Mouse (Mus musculus) forebrain, embryonic 11.5 days (tissue): ENCODE measurements around the gene Elovl4. TPM values are rescaled to one million over a fixed set of nuclear protein-coding genes. Genes with fewer than 3 reads are reported as not detected.

Experiments
- ATAC-seq: fragments of 200-750 bp; cut with Nextera tagmentation; replicated peaks from 2 replicates; pipeline ENCODE4 v1.8.0; 2017; ENCODE audit warnings: moderate TSS enrichment; ENCODE audit not compliant: low FRiP score
- DNase-seq: peaks from one replicate; pipeline ENCODE4 v3.0.0-alpha.2; 2017; ENCODE audit warnings: low spot score
- H3K27ac ChIP-seq: fragments of 300-500 bp; sonication (generic); 2 replicates; pipeline ENCODE4 v1.5.1; 2014; ENCODE audit warnings: low read depth, low read length
- H3K27me3 ChIP-seq: fragments of 300-500 bp; sonication (generic); 2 replicates; pipeline ENCODE4 v1.6.1; 2014; ENCODE audit warnings: mild to moderate bottlenecking, low read length, mixed read lengths; ENCODE audit not compliant: control insufficient read depth, insufficient read depth
- H3K36me3 ChIP-seq: fragments of 300-500 bp; sonication (generic); 2 replicates; pipeline ENCODE4 v1.6.1; 2014; ENCODE audit warnings: mild to moderate bottlenecking, low read length, moderate library complexity, mixed read lengths; ENCODE audit not compliant: control insufficient read depth, insufficient read depth
- H3K4me1 ChIP-seq: fragments of 300-500 bp; sonication (generic); replicated peaks from 2 replicates; pipeline ENCODE4 v1.6.1; 2014; ENCODE audit warnings: low read length, mixed read lengths; ENCODE audit not compliant: control insufficient read depth, insufficient read depth
- H3K4me2 ChIP-seq: fragments of 300-500 bp; sonication (generic); 2 replicates; pipeline ENCODE4 v1.6.1; 2014; ENCODE audit warnings: low read depth, mild to moderate bottlenecking, low read length, moderate library complexity, mixed read lengths; ENCODE audit not compliant: severe bottlenecking
- H3K4me3 ChIP-seq: fragments of 300-500 bp; sonication (generic); 2 replicates; pipeline ENCODE4 v1.5.1; 2014; ENCODE audit warnings: low read depth, low read length
- H3K9ac ChIP-seq: fragments of 300-500 bp; sonication (generic); 2 replicates; pipeline ENCODE4 v1.6.1; 2014; ENCODE audit warnings: low read length
- H3K9me3 ChIP-seq: fragments of 300-500 bp; sonication (generic); 2 replicates; pipeline ENCODE4 v1.6.1; 2016; ENCODE audit warnings: low read length, mixed read lengths; ENCODE audit not compliant: control insufficient read depth
- WGBS: fragments of 180-500 bp; shearing (Covaris S2); extraction: QIAGEN DNeasy Blood & Tissue Kit; methylation state at CpG from one replicate; pipeline ENCODE4 v1.1.7; 2014; 5-methylcytosine and 5-hydroxymethylcytosine counted together
- polyA plus RNA-seq: library from polyadenylated mRNA; unstranded; fragments of >200 nt; fragmentation: Nextera tagmentation; extraction: Ambion mirVana; gene quantifications from 2 replicates; pipeline ENCODE4 v1.2.1, GENCODE M21; 2014

Gene Elovl4
- polyA plus RNA-seq, 1 experiment from 2014 or later, result 42.9 TPM

- H3K4me3 ChIP-seq, result no peak overlapping the region
- H3K27me3 ChIP-seq, result no peaks in the 10 kb centered on the region
- ATAC-seq (no peak), DNase-seq (no peak)
- 90% methylated on average over 9 of the region's 9 CpGs for WGBS
- H3K4me1 ChIP-seq, result no peaks in the 10 kb centered on the region
- no peaks in the 10 kb centered on the region for H3K36me3 ChIP-seq
- no peak overlapping the region for H3K4me2 ChIP-seq
- H3K9ac ChIP-seq, result no peak overlapping the region
- H3K27ac ChIP-seq, result no peak overlapping the region
- no peaks in the 10 kb centered on the region for H3K9me3 ChIP-seq
Observed at GRCm38 (mm10) chr9:83778317-83778960, 27.6 kb downstream of the Elovl4 start.

- DNase-seq (no peak), ATAC-seq (no peak)
- Histone ChIP-seq H3K4me3 (no peak overlapping the region), H3K27me3 (no peaks in the 10 kb centered on the region), H3K4me2 (no peak overlapping the region), H3K36me3 (no peaks in the 10 kb centered on the region), H3K27ac (no peak overlapping the region), H3K4me1 (no peaks in the 10 kb centered on the region), H3K9ac (no peak overlapping the region), H3K9me3 (no peaks in the 10 kb centered on the region)
- 76% methylated on average over 4 of the region's 4 CpGs for WGBS
Observed at GRCm38 (mm10) chr9:83761318-83761717, 44.8 kb downstream of the Elovl4 start.

- Histone ChIP-seq H3K27me3 (no peaks in the 10 kb centered on the region), H3K4me2 (no peak overlapping the region), H3K4me1 (no peaks in the 10 kb centered on the region), H3K36me3 (no peaks in the 10 kb centered on the region), H3K9ac (no peak overlapping the region), H3K4me3 (no peak overlapping the region), H3K9me3 (no peaks in the 10 kb centered on the region), H3K27ac (no peak overlapping the region)
- WGBS, result 81% methylated on average over 2 of the region's 2 CpGs
- DNase-seq (no peak), ATAC-seq (no peak)
Observed at GRCm38 (mm10) chr9:83731877-83732276, 74.2 kb downstream of the Elovl4 start.

- Histone ChIP-seq H3K9me3 (no peaks in the 10 kb centered on the region), H3K36me3 (no peaks in the 10 kb centered on the region), H3K4me1 (no peaks in the 10 kb centered on the region), H3K27ac (no peak overlapping the region), H3K9ac (no peak overlapping the region), H3K4me3 (no peak overlapping the region), H3K27me3 (no peaks in the 10 kb centered on the region), H3K4me2 (no peak overlapping the region)
- WGBS, result 81% methylated on average over 7 of the region's 7 CpGs
- DNase-seq (no peak), ATAC-seq (no peak)
Observed at GRCm38 (mm10) chr9:83730836-83731235, 75.2 kb downstream of the Elovl4 start.

Other genes starting within 250 kb of the Elovl4 start
- gene Ttk, start 28.4 kb upstream of the Elovl4 start, polyA plus RNA-seq, result 54.1 and 59.9 TPM in 2 replicates
- 55.2 and 63.7 TPM in 2 replicates for gene Bckdhb, start 118.9 kb upstream of the Elovl4 start, polyA plus RNA-seq